Mouse (Mus musculus) hindbrain, embryonic 16.5 days (tissue): ENCODE measurements around the gene Sap25. TPM values are rescaled to one million over a fixed set of nuclear protein-coding genes. Genes with fewer than 3 reads are reported as not detected.

ENCODE experiments used
- ATAC-seq: fragments of 200-750 bp; cut with Nextera tagmentation; 2 replicates; pipeline ENCODE4 v1.8.0; 2017; ENCODE audit warnings: moderate TSS enrichment, moderate library complexity
- H3K27ac ChIP-seq: fragments of 300-500 bp; sonication (generic); 2 replicates; pipeline ENCODE4 v1.5.1; 2014; ENCODE audit warnings: low read depth, mild to moderate bottlenecking, control low read depth, low read length, moderate library complexity
- H3K27me3 ChIP-seq: fragments of 300-500 bp; sonication (generic); replicated peaks from 2 replicates; pipeline ENCODE4 v1.6.1; 2014; ENCODE audit warnings: low read length; ENCODE audit not compliant: control insufficient read depth, insufficient read depth
- H3K36me3 ChIP-seq: fragments of 300-500 bp; sonication (generic); 2 replicates; pipeline ENCODE4 v1.6.1; 2014; ENCODE audit warnings: mild to moderate bottlenecking, low read length, moderate library complexity, mixed read lengths; ENCODE audit not compliant: control insufficient read depth, insufficient read depth
- H3K4me1 ChIP-seq: fragments of 300-500 bp; sonication (generic); 2 replicates; pipeline ENCODE4 v1.6.1; 2014; ENCODE audit warnings: low read depth, low read length; ENCODE audit not compliant: control insufficient read depth, insufficient read depth
- H3K4me2 ChIP-seq: fragments of 300-500 bp; sonication (generic); 2 replicates; pipeline ENCODE4 v1.6.1; 2014; ENCODE audit warnings: mild to moderate bottlenecking, low read length, control low read depth, moderate library complexity
- H3K4me3 ChIP-seq: fragments of 300-500 bp; sonication (generic); 2 replicates; pipeline ENCODE4 v1.5.1; 2014; ENCODE audit warnings: mild to moderate bottlenecking, low read length, control low read depth, moderate library complexity
- H3K9ac ChIP-seq: fragments of 300-500 bp; sonication (generic); 2 replicates; pipeline ENCODE4 v1.6.1; 2014; ENCODE audit warnings: low read depth, mild to moderate bottlenecking, control low read depth, low read length, moderate library complexity
- H3K9me3 ChIP-seq: fragments of 300-500 bp; sonication (generic); 2 replicates; pipeline ENCODE4 v1.6.1; 2014; ENCODE audit warnings: mild to moderate bottlenecking, low read length, moderate library complexity; ENCODE audit not compliant: control insufficient read depth
- WGBS: fragments of 180-500 bp; shearing (Covaris S2); extraction: QIAGEN DNeasy Blood & Tissue Kit; methylation state at CpG from one replicate; pipeline ENCODE4 v1.1.7; 2014; 5-methylcytosine and 5-hydroxymethylcytosine counted together
- polyA plus RNA-seq: library from polyadenylated mRNA; unstranded; fragments of >200 nt; fragmentation: Nextera tagmentation; extraction: Ambion mirVana; gene quantifications from 2 replicates; pipeline ENCODE4 v1.2.1, GENCODE M21; 2015

Gene Sap25
- polyA plus RNA-seq, 1 experiment from 2014 or later: 3.4 TPM

GRCm38 (mm10) chr5:137671443-137672240, 30.5 kb downstream of the Sap25 start:
- peaks cover 6% of the 10 kb centered on the region for H3K4me1 ChIP-seq
- no peak overlapping the region for H3K4me3 ChIP-seq
- 45% methylated on average over 9 of the region's 9 CpGs for WGBS
- no peak overlapping the region for H3K4me2 ChIP-seq
- 0 out of 2 replicates have a peak, but pooled peaks cover 4% of the 10 kb centered on the region for H3K36me3 ChIP-seq
- 0 out of 2 replicates have a peak overlapping the region, but pooled peaks have one; percentile 39 for H3K27ac ChIP-seq
- no peak overlapping the region; the same call in 1 of the 2 replicates for H3K9ac ChIP-seq
- no peaks in the 10 kb centered on the region for H3K9me3 ChIP-seq
- no peaks in the 10 kb centered on the region for H3K27me3 ChIP-seq
- no peak for ATAC-seq

GRCm38 (mm10) chr5:137672361-137672760, 31.2 kb downstream of the Sap25 start:
- Histone ChIP-seq H3K27ac (no peak overlapping the region), H3K9ac (no peak overlapping the region), H3K4me2 (no peak overlapping the region), H3K27me3 (no peaks in the 10 kb centered on the region), H3K9me3 (no peaks in the 10 kb centered on the region), H3K4me1 (peaks cover 6% of the 10 kb centered on the region), H3K4me3 (no peak overlapping the region), H3K36me3 (no peaks in the 10 kb centered on the region)
- ATAC-seq: no peak
- 82% methylated on average over 5 of the region's 5 CpGs for WGBS

DNA sequence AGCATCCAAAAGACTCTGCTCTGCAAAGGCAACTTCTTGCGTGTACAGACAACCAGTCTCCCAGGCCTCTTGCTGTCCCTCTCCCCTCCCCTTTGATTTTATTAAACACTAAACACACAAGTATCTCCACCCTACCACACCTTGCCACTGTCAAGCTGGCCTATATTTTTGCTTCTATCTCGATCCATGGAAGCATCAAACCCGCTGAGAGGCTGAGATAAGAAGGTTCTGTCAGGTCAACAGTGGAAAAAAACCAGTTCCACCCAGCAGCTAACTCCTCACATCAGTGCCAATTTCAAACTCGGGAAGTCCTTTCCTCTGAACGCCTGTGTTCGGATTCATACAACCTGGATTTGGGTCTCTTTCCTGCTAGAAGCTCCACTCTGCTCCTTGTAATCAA, 31.9 kb downstream of the Sap25 start:
- 93% methylated on average over 6 of the region's 6 CpGs for WGBS
- ATAC-seq: no peak
- H3K9ac ChIP-seq: no peak overlapping the region
- no peaks in the 10 kb centered on the region for H3K27me3 ChIP-seq
- H3K4me1 ChIP-seq: peaks cover 6% of the 10 kb centered on the region
- no peaks in the 10 kb centered on the region for H3K9me3 ChIP-seq
- no peak overlapping the region for H3K4me3 ChIP-seq
- no peak overlapping the region for H3K27ac ChIP-seq
- no peaks in the 10 kb centered on the region for H3K36me3 ChIP-seq
- no peak overlapping the region for H3K4me2 ChIP-seq

GRCm38 (mm10) chr5:137674786-137675185, 33.7 kb downstream of the Sap25 start:
- Histone ChIP-seq H3K27me3 (no peaks in the 10 kb centered on the region), H3K9ac (no peak overlapping the region), H3K4me1 (peaks cover 6% of the 10 kb centered on the region), H3K27ac (no peak overlapping the region), H3K9me3 (no peaks in the 10 kb centered on the region), H3K4me2 (no peak overlapping the region), H3K36me3 (no peaks in the 10 kb centered on the region), H3K4me3 (no peak overlapping the region)
- no peak for ATAC-seq
- 95% methylated on average over 8 of the region's 8 CpGs for WGBS

- H3K27ac ChIP-seq: no peak overlapping the region
- H3K4me3 ChIP-seq: no peak overlapping the region
- no peak overlapping the region for H3K4me2 ChIP-seq
- H3K4me1 ChIP-seq: peaks cover 8% of the 10 kb centered on the region
- no peak overlapping the region for H3K9ac ChIP-seq
- ATAC-seq: no peak
- 97% methylated on average over 8 of the region's 8 CpGs for WGBS
- H3K9me3 ChIP-seq: no peaks in the 10 kb centered on the region
- no peaks in the 10 kb centered on the region for H3K27me3 ChIP-seq
- H3K36me3 ChIP-seq: no peaks in the 10 kb centered on the region
These were observed 36.7 kb downstream of the Sap25 start for GRCm38 (mm10) chr5:137677859-137678258.

DNA sequence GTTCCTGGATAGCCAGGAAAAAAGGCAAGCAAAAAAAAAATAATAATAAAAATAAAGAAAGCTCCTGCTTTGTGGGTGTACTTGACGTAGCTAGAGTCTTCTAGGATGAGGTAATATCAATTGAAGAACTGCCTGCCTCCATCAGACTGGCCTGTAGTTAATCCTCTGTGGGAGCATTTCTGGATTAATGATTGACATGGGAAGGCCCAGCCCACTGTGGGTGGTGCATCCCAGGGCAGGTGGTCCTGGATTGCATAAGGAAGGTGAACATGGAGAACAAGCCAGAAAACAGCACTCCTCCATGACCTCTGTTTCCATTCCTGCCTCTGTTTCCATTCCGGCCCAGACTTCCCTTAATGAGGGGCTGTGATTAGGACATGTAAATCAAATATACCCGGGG, 37.6 kb downstream of the Sap25 start:
- H3K9ac ChIP-seq: no peak overlapping the region
- ATAC-seq: no peak
- no peaks in the 10 kb centered on the region for H3K9me3 ChIP-seq
- peaks cover 17% of the 10 kb centered on the region for H3K4me1 ChIP-seq
- WGBS: 89% methylated on average over 3 of the region's 3 CpGs
- H3K4me3 ChIP-seq: no peak overlapping the region
- no peak overlapping the region for H3K27ac ChIP-seq
- H3K4me2 ChIP-seq: no peak overlapping the region
- no peaks in the 10 kb centered on the region for H3K27me3 ChIP-seq
- H3K36me3 ChIP-seq: no peaks in the 10 kb centered on the region

- H3K36me3 ChIP-seq: no peaks in the 10 kb centered on the region
- no peak overlapping the region for H3K27ac ChIP-seq
- no peak overlapping the region for H3K9ac ChIP-seq
- H3K4me3 ChIP-seq: no peak overlapping the region
- no peak for ATAC-seq
- peaks cover 17% of the 10 kb centered on the region for H3K4me1 ChIP-seq
- 86% methylated on average over 4 of the region's 4 CpGs for WGBS
- no peaks in the 10 kb centered on the region for H3K9me3 ChIP-seq
- H3K4me2 ChIP-seq: no peak overlapping the region
- H3K27me3 ChIP-seq: no peaks in the 10 kb centered on the region
These were observed 38.6 kb downstream of the Sap25 start for GRCm38 (mm10) chr5:137679726-137680125.

- ATAC-seq: no peak
- WGBS: 66% methylated on average over 6 of the region's 6 CpGs
- H3K27me3 ChIP-seq: no peaks in the 10 kb centered on the region
- no peaks in the 10 kb centered on the region for H3K36me3 ChIP-seq
- no peak overlapping the region for H3K4me3 ChIP-seq
- peaks cover 17% of the 10 kb centered on the region for H3K4me1 ChIP-seq
- peak overlapping the region; percentile 29; the same call in 1 of the 2 replicates for H3K4me2 ChIP-seq
- no peaks in the 10 kb centered on the region for H3K9me3 ChIP-seq
- no peak overlapping the region for H3K27ac ChIP-seq
- 0 out of 2 replicates have a peak overlapping the region, but pooled peaks have one; percentile 18 for H3K9ac ChIP-seq
These were observed 41.4 kb downstream of the Sap25 start for GRCm38 (mm10) chr5:137682526-137682925.

- ATAC-seq: no peak
- Histone ChIP-seq H3K4me3 (peak overlapping the region; percentile 78), H3K27ac (peak overlapping the region; percentile 88), H3K9ac (peak overlapping the region; percentile 77), H3K4me2 (peak overlapping the region; percentile 94), H3K36me3 (no peaks in the 10 kb centered on the region), H3K27me3 (no peaks in the 10 kb centered on the region), H3K9me3 (no peaks in the 10 kb centered on the region), H3K4me1 (peaks cover 17% of the 10 kb centered on the region)
- WGBS: 12% methylated on average over 28 of the region's 28 CpGs
These were observed 42.5 kb downstream of the Sap25 start for GRCm38 (mm10) chr5:137683388-137684293.
